Mouse (Mus musculus) embryonic fibroblast, embryonic 13.5 days (primary cell): ENCODE results near the gene BC035044.

Experiments used
- CTCF ChIP-seq: IDR thresholded peaks from 2 replicates; pipeline ENCODE4 v1.5.1; 2011; ENCODE audit warnings: mild to moderate bottlenecking, control low read depth, low read length, moderate library complexity, borderline replicate concordance; ENCODE audit not compliant: insufficient read depth
- POLR2A ChIP-seq: IDR thresholded peaks from 2 replicates; pipeline ENCODE4 v1.6.1; 2011; ENCODE audit warnings: low read depth, mild to moderate bottlenecking, control low read depth, low read length, moderate library complexity

- TF ChIP-seq POLR2A (no peak), CTCF (no peak)
Observed at GRCm38 (mm10) chr6:128844131-128844530, 46.8 kb downstream of the BC035044 start.
